Mouse (Mus musculus) forebrain, embryonic 13.5 days (tissue): ENCODE measurements at regions not wholly inside any gene's neighbourhood (a gene's known extent, or its start where the extent isn't known, plus 50 kb on each side); places are given as distances from the start of the nearest gene placed in this dataset.

Source experiments
- ATAC-seq: fragments of 200-750 bp; cut with Nextera tagmentation; 2 replicates; pipeline ENCODE4 v1.8.0; 2017
- H3K27ac ChIP-seq: fragments of 300-500 bp; sonication (generic); 2 replicates; pipeline ENCODE4 v1.5.1; 2015; ENCODE audit warnings: inconsistent platforms, mild to moderate bottlenecking, moderate library complexity
- H3K27me3 ChIP-seq: fragments of 300-500 bp; sonication (generic); 2 replicates; pipeline ENCODE4 v1.6.1; 2015; ENCODE audit warnings: mild to moderate bottlenecking, inconsistent platforms
- H3K36me3 ChIP-seq: fragments of 300-500 bp; sonication (generic); 2 replicates; pipeline ENCODE4 v1.6.1; 2015; ENCODE audit warnings: mild to moderate bottlenecking, inconsistent platforms; ENCODE audit not compliant: poor library complexity, severe bottlenecking
- H3K4me1 ChIP-seq: fragments of 300-500 bp; sonication (generic); 2 replicates; pipeline ENCODE4 v1.6.1; 2015; ENCODE audit warnings: inconsistent platforms
- H3K4me2 ChIP-seq: fragments of 300-500 bp; sonication (generic); 2 replicates; pipeline ENCODE4 v1.6.1; 2015; ENCODE audit warnings: inconsistent platforms, mild to moderate bottlenecking, moderate library complexity
- H3K4me3 ChIP-seq: fragments of 300-500 bp; sonication (generic); 2 replicates; pipeline ENCODE4 v1.5.1; 2015; ENCODE audit warnings: mild to moderate bottlenecking, inconsistent platforms
- H3K9ac ChIP-seq: fragments of 300-500 bp; sonication (generic); 2 replicates; pipeline ENCODE4 v1.6.1; 2015; ENCODE audit warnings: mild to moderate bottlenecking, inconsistent platforms
- H3K9me3 ChIP-seq: fragments of 300-500 bp; sonication (generic); replicated peaks from 2 replicates; pipeline ENCODE4 v1.6.1; 2016; ENCODE audit warnings: inconsistent platforms
- WGBS: fragments of 180-500 bp; shearing (Covaris S2); methylation state at CpG from one replicate; pipeline ENCODE4 v1.1.7; 2015; 5-methylcytosine and 5-hydroxymethylcytosine counted together

DNA sequence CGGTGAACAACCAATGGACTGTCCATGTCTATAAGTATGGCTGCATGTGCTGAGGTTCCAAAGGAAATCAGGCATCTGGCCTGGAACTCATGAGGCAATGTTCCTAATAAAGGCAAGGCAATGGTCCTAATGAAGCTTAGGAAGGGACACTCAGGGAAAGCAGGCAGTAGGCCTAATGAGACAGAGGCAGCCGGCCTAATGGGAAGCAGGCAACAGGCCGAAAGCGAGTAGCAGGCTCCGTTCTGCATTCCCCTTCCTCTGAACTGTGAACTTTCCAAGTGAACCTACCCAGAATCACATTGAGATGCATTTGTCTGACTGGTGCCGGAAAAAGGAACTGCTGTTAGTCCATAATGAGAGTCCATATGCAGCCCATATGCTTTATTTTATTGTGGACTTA, 923.7 kb downstream of the Adgrl2 start:
- no peak overlapping the region for H3K9ac ChIP-seq
- ATAC-seq = no peak
- WGBS = 89% methylated on average over 6 of the region's 6 CpGs
- no peak overlapping the region for H3K4me3 ChIP-seq
- H3K4me1 ChIP-seq = no peaks in the 10 kb centered on the region
- no peak overlapping the region for H3K4me2 ChIP-seq
- H3K27me3 ChIP-seq = no peaks in the 10 kb centered on the region
- H3K36me3 ChIP-seq = no peaks in the 10 kb centered on the region
- no peaks in the 10 kb centered on the region for H3K9me3 ChIP-seq
- no peak overlapping the region for H3K27ac ChIP-seq

GRCm38 (mm10) chr3:148056074-148056473, 934.3 kb downstream of the Adgrl2 start:
- WGBS = 80% methylated on average over 4 of the region's 4 CpGs
- no peak overlapping the region for H3K27ac ChIP-seq
- H3K9ac ChIP-seq = no peak overlapping the region
- H3K27me3 ChIP-seq = no peaks in the 10 kb centered on the region
- no peaks in the 10 kb centered on the region for H3K9me3 ChIP-seq
- H3K4me2 ChIP-seq = no peak overlapping the region
- H3K4me1 ChIP-seq = no peaks in the 10 kb centered on the region
- no peaks in the 10 kb centered on the region for H3K36me3 ChIP-seq
- H3K4me3 ChIP-seq = no peak overlapping the region
- ATAC-seq = no peak

GRCm38 (mm10) chr3:148052516-148052915, 937.8 kb downstream of the Adgrl2 start:
- Histone ChIP-seq H3K27me3 (no peaks in the 10 kb centered on the region), H3K9me3 (no peaks in the 10 kb centered on the region), H3K36me3 (no peaks in the 10 kb centered on the region), H3K4me3 (no peak overlapping the region), H3K27ac (no peak overlapping the region), H3K9ac (no peak overlapping the region), H3K4me1 (no peaks in the 10 kb centered on the region), H3K4me2 (no peak overlapping the region)
- WGBS = 82% methylated on average over 5 of the region's 5 CpGs
- no peak for ATAC-seq

DNA sequence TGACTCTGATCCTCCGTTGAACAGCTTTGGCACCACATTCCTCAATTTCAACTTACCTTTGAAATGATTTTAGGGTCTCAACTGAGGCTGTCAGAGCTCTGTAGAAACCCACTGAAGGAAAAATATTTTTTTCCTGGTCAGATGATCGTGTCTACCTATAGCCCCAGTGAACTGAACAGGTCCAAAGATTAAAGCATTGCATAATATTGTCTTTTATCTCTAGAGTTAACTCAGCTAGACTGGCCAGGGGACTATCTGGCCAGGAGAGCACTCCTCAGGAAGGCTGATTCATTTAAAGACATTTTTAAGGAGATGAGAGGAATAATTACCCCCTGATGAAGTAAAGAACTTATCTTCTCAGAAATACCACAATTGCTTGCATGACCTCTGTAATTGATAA, 942.1 kb downstream of the Adgrl2 start:
- H3K9me3 ChIP-seq = no peaks in the 10 kb centered on the region
- no peaks in the 10 kb centered on the region for H3K36me3 ChIP-seq
- H3K27ac ChIP-seq = no peak overlapping the region
- no peaks in the 10 kb centered on the region for H3K27me3 ChIP-seq
- H3K9ac ChIP-seq = no peak overlapping the region
- ATAC-seq = no peak
- H3K4me1 ChIP-seq = no peaks in the 10 kb centered on the region
- H3K4me3 ChIP-seq = no peak overlapping the region
- H3K4me2 ChIP-seq = no peak overlapping the region
- WGBS = 88% methylated on average over 2 of the region's 2 CpGs

GRCm38 (mm10) chr3:148032532-148032931, 957.8 kb downstream of the Adgrl2 start:
- H3K4me3 ChIP-seq = no peak overlapping the region
- peaks cover 11% of the 10 kb centered on the region; the same call in 1 of the 2 replicates for H3K4me1 ChIP-seq
- no peaks in the 10 kb centered on the region for H3K27me3 ChIP-seq
- no peak overlapping the region for H3K27ac ChIP-seq
- no peak overlapping the region for H3K9ac ChIP-seq
- no peak for ATAC-seq
- H3K4me2 ChIP-seq = no peak overlapping the region
- no peaks in the 10 kb centered on the region for H3K9me3 ChIP-seq
- no peaks in the 10 kb centered on the region for H3K36me3 ChIP-seq
- WGBS = 41% methylated on average over 6 of the region's 6 CpGs

DNA sequence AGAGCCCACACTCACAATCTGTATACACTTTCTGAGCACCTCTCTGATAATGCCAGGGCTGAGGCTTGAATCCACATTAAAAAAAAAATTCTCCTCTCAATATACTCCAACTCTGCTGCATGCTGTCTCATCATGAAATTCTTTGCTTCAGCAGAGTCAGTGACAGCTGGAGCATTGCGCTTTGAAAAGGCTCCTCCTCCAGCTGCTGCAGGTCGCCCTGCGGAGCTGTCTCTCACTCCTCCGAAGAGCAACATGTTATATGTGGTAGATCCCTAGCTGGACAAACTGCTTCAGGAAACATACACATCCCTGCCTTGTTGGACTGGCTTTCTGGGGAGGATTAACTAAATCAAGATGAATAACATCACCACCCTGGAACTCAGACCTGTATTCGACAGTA, 984.5 kb downstream of the Adgrl2 start:
- no peaks in the 10 kb centered on the region; the same call in 1 of the 2 replicates for H3K9me3 ChIP-seq
- H3K4me3 ChIP-seq = no peak overlapping the region
- H3K4me2 ChIP-seq = no peak overlapping the region
- H3K36me3 ChIP-seq = no peaks in the 10 kb centered on the region
- H3K9ac ChIP-seq = no peak overlapping the region
- 75% methylated on average over 5 of the region's 5 CpGs for WGBS
- no peaks in the 10 kb centered on the region for H3K27me3 ChIP-seq
- ATAC-seq = no peak
- H3K4me1 ChIP-seq = no peaks in the 10 kb centered on the region
- no peak overlapping the region for H3K27ac ChIP-seq

DNA sequence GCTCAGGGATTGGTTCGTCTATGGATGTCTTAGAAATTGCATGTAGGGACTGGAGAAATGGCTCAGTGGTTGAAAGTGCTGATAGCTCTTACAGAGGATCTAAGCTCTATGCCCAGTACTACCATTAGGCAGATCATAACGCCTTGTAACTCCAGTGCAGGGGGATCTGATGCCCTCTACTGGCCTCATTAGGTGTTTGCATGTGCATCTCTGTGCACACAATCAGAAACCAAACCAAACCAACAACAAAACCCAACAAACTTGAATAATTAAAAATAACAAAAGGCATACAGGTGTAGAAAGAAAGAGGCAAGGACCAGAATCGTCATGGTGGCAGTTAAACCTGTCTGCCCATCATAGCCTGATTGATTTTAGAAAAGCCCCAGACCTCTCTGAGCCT, 986.3 kb downstream of the Adgrl2 start:
- no peak for ATAC-seq
- no peaks in the 10 kb centered on the region for H3K27me3 ChIP-seq

GRCm38 (mm10) chr3:147999330-147999953, 990.9 kb downstream of the Adgrl2 start:
- ATAC-seq = no peak
- Histone ChIP-seq H3K4me2 (no peak overlapping the region), H3K9ac (no peak overlapping the region), H3K9me3 (no peaks in the 10 kb centered on the region; the same call in 1 of the 2 replicates), H3K4me1 (no peaks in the 10 kb centered on the region), H3K27ac (no peak overlapping the region), H3K27me3 (no peaks in the 10 kb centered on the region), H3K36me3 (no peaks in the 10 kb centered on the region), H3K4me3 (no peak overlapping the region)
- 80% methylated on average over 15 of the region's 15 CpGs for WGBS

More for the DNA sequence above, 986.3 kb downstream of the Adgrl2 start:
- Histone ChIP-seq H3K4me3 (no peak overlapping the region), H3K4me1 (no peaks in the 10 kb centered on the region), H3K27ac (no peak overlapping the region), H3K9me3 (no peaks in the 10 kb centered on the region; the same call in 1 of the 2 replicates), H3K9ac (no peak overlapping the region), H3K36me3 (no peaks in the 10 kb centered on the region), H3K4me2 (no peak overlapping the region)
- 56% methylated on average over 3 of the region's 3 CpGs for WGBS

DNA sequence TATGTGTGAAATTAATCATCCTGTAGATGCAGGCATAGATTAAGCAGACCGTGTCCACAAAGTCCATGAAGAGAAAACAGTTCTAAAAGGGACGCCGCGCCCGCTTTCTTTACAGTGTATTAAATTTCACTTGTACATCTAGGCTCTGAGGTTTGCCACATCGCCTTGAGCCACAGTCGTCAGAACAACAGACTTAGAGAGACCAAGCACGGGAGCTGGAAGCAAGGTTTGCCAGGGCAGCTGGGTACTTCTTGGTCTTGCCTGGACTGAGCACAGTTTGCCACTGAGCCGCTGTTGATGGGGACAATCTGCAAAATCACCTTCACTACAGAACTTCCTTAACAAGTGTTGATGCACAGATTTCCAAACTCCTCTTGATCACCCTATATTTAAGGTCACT, 998.6 kb downstream of the Adgrl2 start:
- Histone ChIP-seq H3K27me3 (no peaks in the 10 kb centered on the region), H3K4me2 (no peak overlapping the region), H3K9ac (no peak overlapping the region), H3K36me3 (no peaks in the 10 kb centered on the region), H3K9me3 (no peaks in the 10 kb centered on the region), H3K4me3 (no peak overlapping the region), H3K4me1 (peaks cover 14% of the 10 kb centered on the region), H3K27ac (no peak overlapping the region)
- 74% methylated on average over 9 of the region's 9 CpGs for WGBS
- no peak for ATAC-seq

- H3K4me1 ChIP-seq = peaks cover 14% of the 10 kb centered on the region
- H3K4me3 ChIP-seq = peak overlapping the region; percentile 20; the same call in 1 of the 2 replicates
- no peaks in the 10 kb centered on the region for H3K9me3 ChIP-seq
- H3K9ac ChIP-seq = peak overlapping the region; percentile 32; the same call in 1 of the 2 replicates
- H3K36me3 ChIP-seq = no peaks in the 10 kb centered on the region
- no peak for ATAC-seq
- no peak overlapping the region for H3K27ac ChIP-seq
- peak overlapping the region; percentile 52 for H3K4me2 ChIP-seq
- WGBS = 14% methylated on average over 10 of the region's 10 CpGs
- H3K27me3 ChIP-seq = no peaks in the 10 kb centered on the region
These were observed 999.5 kb downstream of the Adgrl2 start for GRCm38 (mm10) chr3:147990831-147991230.

- H3K9ac ChIP-seq = no peak overlapping the region
- H3K4me2 ChIP-seq = no peak overlapping the region
- 0 out of 2 replicates have a peak, but pooled peaks cover 3% of the 10 kb centered on the region for H3K4me1 ChIP-seq
- no peaks in the 10 kb centered on the region for H3K36me3 ChIP-seq
- no peak overlapping the region for H3K27ac ChIP-seq
- H3K4me3 ChIP-seq = no peak overlapping the region
- no peaks in the 10 kb centered on the region for H3K27me3 ChIP-seq
- ATAC-seq = no peak
- no peaks in the 10 kb centered on the region for H3K9me3 ChIP-seq
- WGBS = 26% methylated on average over 5 of the region's 5 CpGs
These were observed 1007.5 kb downstream of the Adgrl2 start for GRCm38 (mm10) chr3:147982831-147983230.

GRCm38 (mm10) chr3:147981621-147982020, 1008.7 kb downstream of the Adgrl2 start:
- Histone ChIP-seq H3K4me2 (no peak overlapping the region), H3K36me3 (no peaks in the 10 kb centered on the region), H3K9me3 (no peaks in the 10 kb centered on the region), H3K9ac (no peak overlapping the region), H3K4me1 (0 out of 2 replicates have a peak, but pooled peaks cover 3% of the 10 kb centered on the region), H3K4me3 (no peak overlapping the region), H3K27ac (no peak overlapping the region), H3K27me3 (no peaks in the 10 kb centered on the region)
- ATAC-seq = no peak
- 28% methylated on average over 4 of the region's 4 CpGs for WGBS

GRCm38 (mm10) chr3:147976579-147976978, 1013.8 kb downstream of the Adgrl2 start:
- peaks cover 18% of the 10 kb centered on the region; the same call in 1 of the 2 replicates for H3K4me1 ChIP-seq
- H3K27ac ChIP-seq = no peak overlapping the region
- no peak overlapping the region for H3K4me2 ChIP-seq
- WGBS = 72% methylated on average over 3 of the region's 3 CpGs
- 0 out of 2 replicates have a peak, but pooled peaks have one; percentile 2 for ATAC-seq
- H3K9ac ChIP-seq = no peak overlapping the region
- no peaks in the 10 kb centered on the region for H3K9me3 ChIP-seq
- H3K36me3 ChIP-seq = no peaks in the 10 kb centered on the region
- no peaks in the 10 kb centered on the region for H3K27me3 ChIP-seq
- no peak overlapping the region for H3K4me3 ChIP-seq
